23 mouse cellular contexts compared by ENCODE assay signal in the genomic region with DNA sequence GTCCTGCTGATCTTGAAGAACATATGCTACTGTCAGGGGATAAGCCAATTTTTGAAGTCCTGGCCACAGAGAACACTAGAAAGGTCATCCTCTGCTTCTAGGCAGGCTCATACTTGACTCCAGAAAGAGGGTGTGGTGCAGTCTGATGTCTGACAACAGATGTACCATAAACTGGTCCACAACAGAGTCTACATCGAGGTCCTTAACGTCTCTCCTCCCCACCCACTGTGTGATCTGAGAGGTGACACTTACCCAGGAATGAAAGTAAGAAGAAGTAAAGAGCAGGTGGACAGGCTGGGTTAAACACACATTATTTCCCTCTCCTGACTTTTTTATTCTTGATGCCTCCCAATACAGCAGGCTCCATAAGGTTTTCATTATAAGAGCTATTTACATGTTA. TPM values are rescaled to one million over a fixed set of nuclear protein-coding genes. Genes with fewer than 3 reads are reported as not detected.
"Had no signal": no experiment of that assay in that cellular context is flagged by ENCODE, and none has a peak within 500 bp of the region (broad histone marks: within the 10 kb centered on the region; RNA-seq: fewer than 3 reads in every experiment).

No protein-coding gene starts in this region.

- H3K9ac ChIP-seq: liver, postnatal 0 days; lung, embryonic 15.5 days; midbrain, embryonic 13.5 days; midbrain, embryonic 15.5 days; neural tube, embryonic 13.5 days; neural tube, embryonic 15.5 days had no signal

- H3K4me3 ChIP-seq: lung, embryonic 15.5 days; megakaryocyte, embryonic 14.5 days; midbrain, embryonic 13.5 days; midbrain, embryonic 15.5 days; neural tube, embryonic 13.5 days; neural tube, embryonic 15.5 days had no signal

- H3K4me2 ChIP-seq: lung, embryonic 15.5 days; midbrain, embryonic 11.5 days; midbrain, embryonic 13.5 days; midbrain, embryonic 15.5 days; neural tube, embryonic 13.5 days; neural tube, embryonic 15.5 days had no signal

- H3K36me3 ChIP-seq: lung, embryonic 15.5 days; midbrain, embryonic 13.5 days; midbrain, embryonic 15.5 days; neural tube, embryonic 13.5 days; neural tube, embryonic 15.5 days had no signal

- ATAC-seq: liver, postnatal 0 days; lung, postnatal 0 days; midbrain, embryonic 13.5 days; midbrain, embryonic 15.5 days had no signal

- H3K27me3 ChIP-seq: lung, embryonic 15.5 days; midbrain, embryonic 13.5 days; midbrain, embryonic 15.5 days; neural tube, embryonic 13.5 days; neural tube, embryonic 15.5 days had no signal

- H3K27ac ChIP-seq: lung, embryonic 15.5 days; macrophage; midbrain, embryonic 13.5 days; midbrain, embryonic 15.5 days; neural tube, embryonic 13.5 days; neural tube, embryonic 15.5 days had no signal

- H3K9me3 ChIP-seq: lung, embryonic 15.5 days; midbrain, embryonic 13.5 days; midbrain, embryonic 15.5 days; neural tube, embryonic 13.5 days; neural tube, embryonic 15.5 days had no signal

- H3K4me1 ChIP-seq: lung, embryonic 15.5 days; megakaryocyte, embryonic 14.5 days; midbrain, embryonic 13.5 days; midbrain, embryonic 15.5 days; neural tube, embryonic 13.5 days; neural tube, embryonic 15.5 days had no signal

- DNase-seq: liver, postnatal 0 days; lung, adult 2 months; lung, postnatal 14 days; lung, postnatal 36 days; retina, postnatal 1 day; right cerebral cortex, adult 18-20 months; right cerebral cortex, postnatal 25 days; right cerebral cortex, postnatal 4 days; spleen, adult 18-20 months; thymus, adult 18-20 months; thymus, postnatal 14 days; thymus, postnatal 36 days had no signal

RNA-seq across cellular contexts. Expression of a gene that starts 50.9 kb away (rescaled TPM):
- total RNA-seq: megakaryocyte progenitor cell, adult 5-6 weeks; monocyte, adult 5-6 weeks had no signal
- polyA plus RNA-seq: macrophage had no signal
